In genomic region chr15:81523169-81523871, GRCm38 (mm10) we compare ENCODE assay signal across 7 mouse cellular contexts. TPM values are rescaled to one million over a fixed set of nuclear protein-coding genes. Genes with fewer than 3 reads are reported as not detected.
DNase-seq lines count a peak whose midpoint lies in the region; ATAC-seq lines count a peak whose summit lies in the region.

No protein-coding gene starts in this region.

- peaks cover 25% of the 10 kb centered on the region for H3K4me1 ChIP-seq in embryonic facial prominence, embryonic 10.5 days
- H3K4me1 ChIP-seq in limb, embryonic 11.5 days (ENCODE audit: control insufficient read depth, insufficient read depth, low read length), result no peaks in the 10 kb centered on the region
- H3K4me1 ChIP-seq in midbrain, embryonic 14.5 days (ENCODE audit: control insufficient read depth, insufficient read depth, low read length), result peaks cover 8% of the 10 kb centered on the region; the same call in 1 of the 2 replicates

- H3K9me3 ChIP-seq in embryonic facial prominence, embryonic 10.5 days, result no peaks in the 10 kb centered on the region
- H3K9me3 ChIP-seq in limb, embryonic 11.5 days (ENCODE audit: control insufficient read depth, low read length), result no peaks in the 10 kb centered on the region
- H3K9me3 ChIP-seq in midbrain, embryonic 14.5 days (ENCODE audit: control insufficient read depth, low read length), result no peaks in the 10 kb centered on the region

- H3K27ac ChIP-seq in embryonic facial prominence, embryonic 10.5 days (replicated peaks), result peak overlapping the region; percentile 93
- H3K27ac ChIP-seq in limb, embryonic 11.5 days (replicated peaks; ENCODE audit: low read depth, low read length), result peak overlapping the region; percentile 31
- H3K27ac ChIP-seq in midbrain, embryonic 14.5 days (replicated peaks; ENCODE audit: low read depth, low read length), result peak overlapping the region; percentile 82

- peak; percentile 100 for DNase-seq in adrenal gland, postnatal 10 days
- DNase-seq in embryonic facial prominence, embryonic 10.5 days (ENCODE audit: low spot score), result peak; percentile 98
- DNase-seq in heart, adult 11 months, result peak; percentile 100
- DNase-seq in kidney, adult 18-20 months, result peak; percentile 96
- DNase-seq in limb, embryonic 11.5 days (ENCODE audit: low spot score), result peak; percentile 97
- DNase-seq in midbrain, embryonic 14.5 days, result peak; percentile 96
- DNase-seq in spleen, adult 18-20 months, result peak; percentile 98 to 99

- peak overlapping the region; percentile 74 for H3K4me3 ChIP-seq in embryonic facial prominence, embryonic 10.5 days
- H3K4me3 ChIP-seq in limb, embryonic 11.5 days (ENCODE audit: low read depth, low read length), result peak overlapping the region; percentile 58
- peak overlapping the region; percentile 55 for H3K4me3 ChIP-seq in midbrain, embryonic 14.5 days (replicated peaks; ENCODE audit: low read depth, low read length)

- peak overlapping the region; percentile 71 for H3K9ac ChIP-seq in limb, embryonic 11.5 days (ENCODE audit: low read length)
- H3K9ac ChIP-seq in midbrain, embryonic 14.5 days (replicated peaks; ENCODE audit: low read length), result peak overlapping the region; percentile 74

- H3K27me3 ChIP-seq in embryonic facial prominence, embryonic 10.5 days (replicated peaks; ENCODE audit: low read depth, poor library complexity, severe bottlenecking), result peaks cover 25% of the 10 kb centered on the region
- H3K27me3 ChIP-seq in limb, embryonic 11.5 days (ENCODE audit: control insufficient read depth, insufficient read depth, low read length), result no peaks in the 10 kb centered on the region
- no peaks in the 10 kb centered on the region for H3K27me3 ChIP-seq in midbrain, embryonic 14.5 days (ENCODE audit: control insufficient read depth, insufficient read depth, low read length)

- H3K36me3 ChIP-seq in embryonic facial prominence, embryonic 10.5 days (replicated peaks), result no peaks in the 10 kb centered on the region
- no peaks in the 10 kb centered on the region for H3K36me3 ChIP-seq in limb, embryonic 11.5 days (ENCODE audit: control insufficient read depth, insufficient read depth, low read length)
- H3K36me3 ChIP-seq in midbrain, embryonic 14.5 days (ENCODE audit: control insufficient read depth, insufficient read depth, low read length), result no peaks in the 10 kb centered on the region

- WGBS in embryonic facial prominence, embryonic 10.5 days, result under 1% methylated on average over 41 of the region's 41 CpGs
- under 1% methylated on average over 39 of the region's 41 CpGs for WGBS in limb, embryonic 11.5 days
- under 1% methylated on average over 41 of the region's 41 CpGs for WGBS in midbrain, embryonic 14.5 days

- H3K4me2 ChIP-seq in limb, embryonic 11.5 days (ENCODE audit: low read depth, severe bottlenecking), result peak overlapping the region; percentile 96
- H3K4me2 ChIP-seq in midbrain, embryonic 14.5 days (ENCODE audit: low read length), result peak overlapping the region; percentile 94

- ATAC-seq in limb, embryonic 11.5 days (ENCODE audit: insufficient number of reproducible peaks, low FRiP score, low TSS enrichment, low read depth), result peak; percentile 88
- peak; percentile 95 for ATAC-seq in midbrain, embryonic 14.5 days (ENCODE audit: low FRiP score, low TSS enrichment)

RNA-seq across cellular contexts. Expression of gene Rbx1, which starts 57.2 kb away (rescaled TPM):
- 100 to 1,000 TPM; 132 to 145 TPM for total RNA-seq in adrenal gland, postnatal 10 days (2021)
- polyA plus RNA-seq in embryonic facial prominence, embryonic 10.5 days (2016; fragmentation: Nextera tagmentation; extraction: Ambion mirVana), result 622 and 633 TPM in 2 replicates
- polyA plus RNA-seq in limb, embryonic 11.5 days (2014; fragmentation: Nextera tagmentation; extraction: Ambion mirVana), result 569 and 571 TPM in 2 replicates
- polyA plus RNA-seq in midbrain, embryonic 14.5 days (2014; fragmentation: Nextera tagmentation; extraction: Ambion mirVana), result 500 and 547 TPM in 2 replicates

Comparison
In these comparisons a context has a peak if more than half of its experiments do, and no peak if none do; other contexts are left out.
1. Peak in every context shown above with its lines: DNase-seq, ATAC-seq, H3K4me3 ChIP-seq and H3K27ac ChIP-seq.
2. H3K27ac ChIP-seq: peak in every context shown above with its lines; median percentile 93 in embryonic facial prominence, embryonic 10.5 days; 82 in midbrain, embryonic 14.5 days; 31 in limb, embryonic 11.5 days.